Mouse (Mus musculus): Measurements from ENCODE around the gene Otub2. TPM values are rescaled to one million over a fixed set of nuclear protein-coding genes. Genes with fewer than 3 reads are reported as not detected.

Otub2 gene
- polyA plus RNA-seq, 1 experiment from 2014 or later = 23.8 TPM

DNA sequence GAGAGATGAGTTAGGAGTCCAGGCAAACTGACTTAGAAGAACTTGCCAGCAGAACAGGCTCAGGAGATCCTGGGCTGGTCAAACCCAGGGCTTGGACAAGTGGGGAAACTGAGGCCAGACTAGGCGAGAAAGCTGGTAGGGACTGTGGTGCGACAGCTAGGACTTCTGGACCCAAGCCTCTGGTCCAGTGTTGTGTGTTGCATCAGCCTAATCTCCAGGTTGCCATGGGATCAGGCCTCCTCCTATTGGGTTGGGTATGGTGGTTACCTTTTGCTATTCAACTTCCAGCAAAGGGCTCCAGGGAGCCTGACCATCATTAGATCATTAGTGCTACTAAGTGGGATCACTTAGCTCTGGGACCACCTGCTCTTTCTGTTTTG, 856 bp downstream of the Otub2 start:
- 39% methylated on average over 2 of the region's 2 CpGs for WGBS
- Histone ChIP-seq H3K4me2 (ENCODE audit: low read length) (peak overlapping the region; percentile 90), H3K4me1 (replicated peaks; ENCODE audit: control insufficient read depth, insufficient read depth, low read length) (peaks cover 11% of the 10 kb centered on the region), H3K4me3 (replicated peaks; ENCODE audit: low read length) (peak overlapping the region; percentile 92), H3K27ac (ENCODE audit: low read length) (no peak overlapping the region), H3K9ac (replicated peaks; ENCODE audit: low read depth, low read length) (peak overlapping the region; percentile 98), H3K36me3 (ENCODE audit: control insufficient read depth, insufficient read depth) (no peaks in the 10 kb centered on the region), H3K9me3 (ENCODE audit: control insufficient read depth, low read length) (no peaks in the 10 kb centered on the region), H3K27me3 (replicated peaks; ENCODE audit: control insufficient read depth, insufficient read depth, low read length) (no peaks in the 10 kb centered on the region)
- no peak for ATAC-seq

- no peak overlapping the region for H3K4me2 ChIP-seq (ENCODE audit: low read length)
- H3K9me3 ChIP-seq (ENCODE audit: control insufficient read depth, low read length) = no peaks in the 10 kb centered on the region
- H3K9ac ChIP-seq (replicated peaks; ENCODE audit: low read depth, low read length) = no peak overlapping the region
- no peaks in the 10 kb centered on the region for H3K27me3 ChIP-seq (replicated peaks; ENCODE audit: control insufficient read depth, insufficient read depth, low read length)
- H3K4me3 ChIP-seq (replicated peaks; ENCODE audit: low read length) = no peak overlapping the region
- WGBS = 74% methylated on average over 4 of the region's 4 CpGs
- peaks cover 11% of the 10 kb centered on the region for H3K4me1 ChIP-seq (replicated peaks; ENCODE audit: control insufficient read depth, insufficient read depth, low read length)
- no peaks in the 10 kb centered on the region for H3K36me3 ChIP-seq (ENCODE audit: control insufficient read depth, insufficient read depth)
- no peak for ATAC-seq
- no peak overlapping the region for H3K27ac ChIP-seq (ENCODE audit: low read length)
These were observed 1.5 kb downstream of the Otub2 start for GRCm38 (mm10) chr12:103389982-103390381.

DNA sequence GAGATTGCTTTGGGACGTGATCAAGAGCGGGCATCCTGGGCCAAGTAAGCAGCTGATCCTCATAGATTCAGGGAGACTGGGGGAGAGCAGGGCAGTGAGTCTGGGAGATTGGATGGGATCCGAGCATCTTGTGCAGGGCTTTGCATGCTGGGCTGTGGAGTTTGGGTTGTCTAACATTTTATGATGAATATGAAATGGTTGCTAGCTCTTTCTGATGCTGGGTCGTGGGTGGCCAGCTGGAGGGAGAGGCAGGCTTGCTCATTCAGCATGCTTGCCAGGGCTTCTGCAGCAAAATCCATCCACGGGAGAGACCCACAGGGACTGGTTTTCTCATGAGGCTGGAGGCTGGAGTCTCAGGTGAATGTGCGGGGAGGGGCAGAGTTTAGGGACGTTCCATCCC, 2.6 kb downstream of the Otub2 start:
- ATAC-seq = no peak
- H3K9me3 ChIP-seq (ENCODE audit: control insufficient read depth, low read length) = no peaks in the 10 kb centered on the region
- no peak overlapping the region for H3K4me3 ChIP-seq (replicated peaks; ENCODE audit: low read length)
- no peak overlapping the region for H3K27ac ChIP-seq (ENCODE audit: low read length)
- H3K36me3 ChIP-seq (ENCODE audit: control insufficient read depth, insufficient read depth) = no peaks in the 10 kb centered on the region
- peaks cover 11% of the 10 kb centered on the region for H3K4me1 ChIP-seq (replicated peaks; ENCODE audit: control insufficient read depth, insufficient read depth, low read length)
- H3K4me2 ChIP-seq (ENCODE audit: low read length) = no peak overlapping the region
- 92% methylated on average over 7 of the region's 7 CpGs for WGBS
- H3K9ac ChIP-seq (replicated peaks; ENCODE audit: low read depth, low read length) = no peak overlapping the region
- H3K27me3 ChIP-seq (replicated peaks; ENCODE audit: control insufficient read depth, insufficient read depth, low read length) = no peaks in the 10 kb centered on the region

DNA sequence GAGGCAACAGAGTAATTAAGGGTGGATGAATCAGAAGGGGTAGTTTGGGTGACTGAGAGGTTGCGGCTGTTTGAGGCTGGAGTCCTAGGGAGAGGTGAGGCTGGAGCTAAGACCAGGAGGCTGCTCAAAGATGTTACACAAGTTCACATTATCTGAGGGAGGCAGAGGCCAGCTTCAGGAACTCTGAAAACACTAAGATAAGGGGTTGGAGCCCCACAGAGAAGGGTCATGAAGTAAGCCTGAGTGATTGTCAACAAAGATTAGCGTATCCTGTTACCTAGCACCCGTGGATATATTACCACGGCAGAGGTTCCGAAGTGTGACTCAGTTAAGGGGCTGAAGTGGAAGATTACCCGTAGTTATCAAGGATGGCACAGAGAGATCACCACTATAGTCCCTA, 5.0 kb downstream of the Otub2 start:
- ATAC-seq = no peak
- 87% methylated on average over 6 of the region's 6 CpGs for WGBS
- no peaks in the 10 kb centered on the region for H3K36me3 ChIP-seq (ENCODE audit: control insufficient read depth, insufficient read depth)
- no peaks in the 10 kb centered on the region for H3K9me3 ChIP-seq (ENCODE audit: control insufficient read depth, low read length)
- no peak overlapping the region for H3K4me3 ChIP-seq (replicated peaks; ENCODE audit: low read length)
- H3K4me1 ChIP-seq (replicated peaks; ENCODE audit: control insufficient read depth, insufficient read depth, low read length) = peaks cover 11% of the 10 kb centered on the region
- H3K27ac ChIP-seq (ENCODE audit: low read length) = no peak overlapping the region
- no peak overlapping the region for H3K4me2 ChIP-seq (ENCODE audit: low read length)
- H3K27me3 ChIP-seq (replicated peaks; ENCODE audit: control insufficient read depth, insufficient read depth, low read length) = no peaks in the 10 kb centered on the region
- no peak overlapping the region for H3K9ac ChIP-seq (replicated peaks; ENCODE audit: low read depth, low read length)

- Histone ChIP-seq H3K27ac (ENCODE audit: low read length) (no peak overlapping the region), H3K27me3 (replicated peaks; ENCODE audit: control insufficient read depth, insufficient read depth, low read length) (no peaks in the 10 kb centered on the region), H3K9ac (replicated peaks; ENCODE audit: low read depth, low read length) (no peak overlapping the region), H3K9me3 (ENCODE audit: control insufficient read depth, low read length) (no peaks in the 10 kb centered on the region), H3K4me1 (replicated peaks; ENCODE audit: control insufficient read depth, insufficient read depth, low read length) (no peaks in the 10 kb centered on the region), H3K36me3 (ENCODE audit: control insufficient read depth, insufficient read depth) (no peaks in the 10 kb centered on the region), H3K4me3 (replicated peaks; ENCODE audit: low read length) (no peak overlapping the region), H3K4me2 (ENCODE audit: low read length) (no peak overlapping the region)
- WGBS = 79% methylated on average over 12 of the region's 12 CpGs
- ATAC-seq = no peak
These were observed 7.2 kb downstream of the Otub2 start for GRCm38 (mm10) chr12:103395486-103396275.

- Histone ChIP-seq H3K4me1 (replicated peaks; ENCODE audit: control insufficient read depth, insufficient read depth, low read length) (no peaks in the 10 kb centered on the region), H3K27ac (ENCODE audit: low read length) (no peak overlapping the region), H3K4me3 (replicated peaks; ENCODE audit: low read length) (no peak overlapping the region), H3K9ac (replicated peaks; ENCODE audit: low read depth, low read length) (no peak overlapping the region), H3K9me3 (ENCODE audit: control insufficient read depth, low read length) (no peaks in the 10 kb centered on the region), H3K4me2 (ENCODE audit: low read length) (no peak overlapping the region), H3K27me3 (replicated peaks; ENCODE audit: control insufficient read depth, insufficient read depth, low read length) (no peaks in the 10 kb centered on the region), H3K36me3 (ENCODE audit: control insufficient read depth, insufficient read depth) (no peaks in the 10 kb centered on the region)
- 90% methylated on average over 7 of the region's 7 CpGs for WGBS
- ATAC-seq = no peak
These were observed 8.3 kb downstream of the Otub2 start for GRCm38 (mm10) chr12:103396751-103397150.

DNA sequence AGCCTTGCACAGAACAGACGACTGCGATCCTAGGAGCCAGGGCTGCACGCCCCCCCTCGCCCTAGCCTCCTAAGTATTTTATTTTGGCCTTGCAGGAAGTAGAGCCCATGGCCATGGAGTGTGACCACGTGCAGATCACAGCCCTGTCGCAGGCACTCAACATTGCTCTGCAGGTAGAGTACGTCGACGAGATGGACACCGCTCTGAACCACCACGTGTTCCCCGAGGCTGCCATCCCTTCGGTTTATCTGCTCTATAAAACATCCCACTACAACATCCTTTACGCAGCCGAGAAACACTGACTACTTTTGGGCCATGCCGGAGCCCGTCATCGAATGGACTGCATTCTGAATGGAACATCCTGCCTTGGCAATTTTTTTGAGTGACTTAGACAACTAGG, 15.6 kb downstream of the Otub2 start:
- H3K9me3 ChIP-seq (ENCODE audit: control insufficient read depth, low read length) = no peaks in the 10 kb centered on the region
- H3K36me3 ChIP-seq (ENCODE audit: control insufficient read depth, insufficient read depth) = peaks cover 23% of the 10 kb centered on the region
- H3K4me2 ChIP-seq (ENCODE audit: low read length) = no peak overlapping the region
- H3K4me3 ChIP-seq (replicated peaks; ENCODE audit: low read length) = no peak overlapping the region
- WGBS = 87% methylated on average over 18 of the region's 18 CpGs
- H3K4me1 ChIP-seq (replicated peaks; ENCODE audit: control insufficient read depth, insufficient read depth, low read length) = no peaks in the 10 kb centered on the region
- no peaks in the 10 kb centered on the region for H3K27me3 ChIP-seq (replicated peaks; ENCODE audit: control insufficient read depth, insufficient read depth, low read length)
- H3K9ac ChIP-seq (replicated peaks; ENCODE audit: low read depth, low read length) = no peak overlapping the region
- no peak overlapping the region for H3K27ac ChIP-seq (ENCODE audit: low read length)
- ATAC-seq = no peak

DNA sequence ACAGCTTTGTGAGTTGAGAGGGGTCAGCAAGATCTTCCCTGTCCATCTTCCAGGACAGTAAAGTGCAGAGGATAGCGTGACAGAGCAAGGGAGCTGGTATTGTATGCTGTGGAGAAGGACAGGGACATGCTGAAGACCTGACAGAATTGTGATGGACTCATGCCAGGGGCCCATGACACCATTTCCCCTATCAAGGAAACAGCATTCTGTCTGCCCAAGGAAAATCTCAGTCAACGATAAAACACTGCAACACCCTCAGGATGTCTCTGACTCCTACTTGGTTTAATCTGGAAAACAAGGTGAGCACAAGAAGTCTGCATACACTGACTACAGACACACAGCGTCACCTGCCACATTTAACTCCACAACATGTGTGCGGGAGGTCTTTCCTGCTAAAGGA, 19.2 kb downstream of the Otub2 start, which contains the start of gene 9330161L09Rik:
9330161L09Rik (minus strand) TSS at position 101 of the 400 bp plus-strand sequence.
- Histone ChIP-seq H3K4me3 (replicated peaks; ENCODE audit: low read length) (no peak within 1 kb of the TSS), H3K9me3 (ENCODE audit: control insufficient read depth, low read length) (no peaks in the 10 kb centered on the region), H3K4me2 (ENCODE audit: low read length) (no peak within 1 kb of the TSS), H3K9ac (replicated peaks; ENCODE audit: low read depth, low read length) (no peak within 1 kb of the TSS), H3K4me1 (replicated peaks; ENCODE audit: control insufficient read depth, insufficient read depth, low read length) (no peaks in the 10 kb centered on the region), H3K27ac (ENCODE audit: low read length) (no peak within 1 kb of the TSS), H3K27me3 (replicated peaks; ENCODE audit: control insufficient read depth, insufficient read depth, low read length) (no peaks in the 10 kb centered on the region), H3K36me3 (ENCODE audit: control insufficient read depth, insufficient read depth) (peaks cover 45% of the 10 kb centered on the region)
- no peak for ATAC-seq
- WGBS = 95% methylated on average over 4 of the region's 4 CpGs

GRCm38 (mm10) chr12:103408144-103408543, 19.7 kb downstream of the Otub2 start:
- WGBS = 93% methylated on average over 10 of the region's 10 CpGs
- Histone ChIP-seq H3K36me3 (ENCODE audit: control insufficient read depth, insufficient read depth) (peaks cover 44% of the 10 kb centered on the region), H3K9ac (replicated peaks; ENCODE audit: low read depth, low read length) (no peak overlapping the region), H3K4me1 (replicated peaks; ENCODE audit: control insufficient read depth, insufficient read depth, low read length) (no peaks in the 10 kb centered on the region), H3K9me3 (ENCODE audit: control insufficient read depth, low read length) (no peaks in the 10 kb centered on the region), H3K4me3 (replicated peaks; ENCODE audit: low read length) (no peak overlapping the region), H3K4me2 (ENCODE audit: low read length) (no peak overlapping the region), H3K27me3 (replicated peaks; ENCODE audit: control insufficient read depth, insufficient read depth, low read length) (no peaks in the 10 kb centered on the region), H3K27ac (ENCODE audit: low read length) (no peak overlapping the region)
- no peak for ATAC-seq

Data from forebrain, embryonic 16.5 days (tissue).